Mouse (Mus musculus) A20 (cell line): ENCODE results near the gene Wdr89.
A peak's percentile ranks its signal among the peaks of the same experiment; 100 is the strongest.

ENCODE experiments used
- DNase-seq: peaks from one replicate; pipeline ENCODE4 v3.0.0-alpha.2; 2011; ENCODE audit warnings: low read depth, low spot score

Gene Wdr89

GRCm38 (mm10) chr12:75668916-75669257 lies 450 bp downstream of the Wdr89 start:
- DNase-seq, result no peak

GRCm38 (mm10) chr12:75668221-75668620 lies 1.1 kb downstream of the Wdr89 start:
- DNase-seq, result peak; percentile 37

GRCm38 (mm10) chr12:75666939-75667338 lies 2.4 kb downstream of the Wdr89 start:
- no peak for DNase-seq

- DNase-seq, result no peak
Measured at GRCm38 (mm10) chr12:75664516-75664810, 4.9 kb downstream of the Wdr89 start.

GRCm38 (mm10) chr12:75663646-75664515 lies 5.5 kb downstream of the Wdr89 start:
- DNase-seq, result no peak

DNA sequence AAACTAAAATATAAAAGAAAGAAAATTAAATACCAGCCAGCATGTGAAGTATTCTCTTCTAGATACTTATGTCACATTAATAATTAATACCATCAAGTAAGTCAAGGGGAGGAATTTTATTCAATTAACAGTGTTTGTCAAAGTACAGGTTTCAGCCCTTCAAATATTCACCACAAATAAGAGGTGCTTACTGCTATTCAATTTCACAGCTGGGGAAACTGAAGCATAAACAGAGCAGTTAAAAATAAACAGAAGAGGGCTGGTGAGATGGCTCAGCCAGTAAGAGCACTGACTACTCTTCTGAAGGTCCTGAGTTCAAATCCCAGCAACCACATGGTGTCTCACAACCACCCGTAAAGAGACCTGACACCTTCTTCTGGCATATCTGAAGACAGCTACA lies 7.0 kb downstream of the Wdr89 start:
- no peak for DNase-seq

- DNase-seq, result no peak
Measured at GRCm38 (mm10) chr12:75658403-75658802, 10.9 kb downstream of the Wdr89 start.

GRCm38 (mm10) chr12:75656580-75656979 lies 12.8 kb downstream of the Wdr89 start:
- peak; percentile 37 for DNase-seq

- no peak for DNase-seq
Measured at GRCm38 (mm10) chr12:75654247-75654801, 15.0 kb downstream of the Wdr89 start.

- DNase-seq, result no peak
Measured at GRCm38 (mm10) chr12:75649706-75650093, 19.6 kb downstream of the Wdr89 start.

DNA sequence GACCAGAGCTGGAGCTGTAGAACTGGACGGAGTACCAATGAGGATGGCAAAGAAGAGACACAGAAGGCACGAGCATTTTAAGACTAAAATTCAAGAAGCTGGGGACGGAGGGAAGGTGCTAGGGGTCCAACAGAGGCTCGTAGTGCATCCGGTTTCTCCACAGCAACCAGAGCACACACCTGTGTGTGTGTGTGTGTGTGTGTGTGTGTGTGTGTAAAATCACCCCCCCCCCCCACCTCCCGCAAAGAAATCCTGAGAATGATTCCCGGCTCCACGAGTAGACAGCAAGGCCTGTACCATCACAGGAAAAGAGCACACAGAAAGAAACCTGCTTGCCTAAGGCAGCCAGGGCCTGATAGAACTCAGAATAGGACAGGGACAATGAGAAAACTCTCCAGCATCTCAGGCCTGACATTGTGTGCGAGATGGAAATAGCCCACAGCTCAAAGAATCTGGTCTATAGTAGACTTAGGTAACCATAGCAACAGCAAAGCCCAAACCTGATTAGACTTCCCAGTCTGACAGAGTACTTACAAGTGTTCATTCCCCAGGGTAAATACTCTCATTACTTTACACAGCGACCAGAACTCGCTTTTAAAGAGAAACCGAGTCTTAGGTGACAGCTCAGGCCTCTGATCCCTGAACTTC lies 20.2 kb downstream of the Wdr89 start:
- DNase-seq, result no peak

DNA sequence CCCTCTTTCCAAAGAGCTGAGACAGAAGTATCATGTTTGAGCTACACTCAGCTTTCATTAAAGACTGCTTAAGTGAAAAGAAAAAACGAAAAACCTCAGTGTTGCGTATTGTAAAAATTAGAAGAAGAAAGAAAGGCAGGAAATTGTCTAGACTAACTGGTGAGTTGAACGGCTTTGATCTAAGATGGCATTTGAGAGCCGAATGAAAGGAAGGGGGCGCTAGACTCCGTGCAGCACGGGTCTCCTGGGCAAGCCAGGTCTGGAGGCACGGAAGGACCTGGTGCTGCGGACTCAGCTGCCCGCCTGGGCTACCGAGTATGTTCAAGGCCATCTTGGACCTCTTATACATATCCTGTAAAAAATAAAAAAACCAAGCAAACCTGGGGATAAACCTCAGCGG lies 21.1 kb downstream of the Wdr89 start:
- no peak for DNase-seq

- no peak for DNase-seq
Measured at GRCm38 (mm10) chr12:75647663-75648062, 21.7 kb downstream of the Wdr89 start.

- DNase-seq, result peak; percentile 36
Measured at GRCm38 (mm10) chr12:75645780-75646179, 23.6 kb downstream of the Wdr89 start.

DNA sequence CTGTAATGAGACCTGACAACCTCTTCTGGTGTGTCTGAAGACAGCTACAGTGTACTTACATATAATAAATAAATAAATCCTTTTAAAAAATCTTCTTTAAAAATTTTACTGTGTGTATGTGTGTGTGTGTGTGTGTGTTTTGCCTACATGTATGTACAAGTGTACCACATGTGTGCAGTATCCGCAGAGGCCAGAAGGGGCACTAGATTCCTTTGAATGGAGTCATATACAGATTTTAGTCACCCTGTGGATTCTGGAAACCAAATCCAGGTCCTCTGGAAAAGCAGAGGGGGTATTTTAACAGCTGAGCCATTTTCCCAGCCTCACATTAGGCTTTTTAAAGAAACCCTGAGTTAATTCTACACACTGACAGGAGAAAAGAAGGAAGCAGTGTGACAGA lies 27.6 kb downstream of the Wdr89 start:
- no peak for DNase-seq

GRCm38 (mm10) chr12:75638345-75638744 lies 31.0 kb downstream of the Wdr89 start:
- peak; percentile 56 for DNase-seq

DNA sequence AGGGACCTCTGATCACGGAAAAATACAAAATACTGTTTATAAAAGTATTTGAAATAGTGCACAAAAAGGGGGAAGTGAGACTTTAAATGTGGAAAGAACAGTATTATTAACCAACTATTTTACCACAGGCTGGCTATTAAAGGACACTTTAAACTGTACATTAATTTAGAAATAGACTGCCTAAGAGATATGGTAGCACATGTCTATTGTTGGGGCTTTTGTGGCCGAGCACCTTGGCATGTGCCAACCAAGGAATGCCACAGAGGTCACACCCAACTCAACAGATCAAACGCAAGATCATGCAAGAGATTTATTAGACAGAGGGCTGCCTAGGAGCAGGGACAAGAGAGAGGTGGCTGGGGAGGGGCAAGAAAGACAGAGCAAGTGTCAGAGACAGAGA lies 32.2 kb downstream of the Wdr89 start:
- DNase-seq, result peak; percentile 40

- DNase-seq, result no peak
Measured at GRCm38 (mm10) chr12:75635771-75636430, 33.4 kb downstream of the Wdr89 start.

DNA sequence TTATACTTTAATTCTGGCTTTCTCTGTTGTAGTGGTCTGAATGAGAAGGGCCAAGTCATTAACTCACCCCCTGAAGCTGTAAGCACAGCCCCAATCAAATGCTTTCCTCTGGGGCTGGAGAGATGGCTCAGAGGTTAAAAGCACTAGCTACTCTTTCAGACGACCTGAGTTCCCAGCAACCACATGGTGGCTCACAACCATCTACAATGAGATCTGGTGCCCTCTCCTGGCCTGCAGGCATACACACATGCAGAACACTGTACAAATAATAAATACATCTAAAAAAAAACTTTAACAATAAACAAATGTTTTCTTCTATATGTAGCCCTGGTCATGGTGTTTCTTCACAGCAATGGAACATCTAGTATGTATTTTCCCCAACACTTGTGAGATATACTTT lies 39.7 kb downstream of the Wdr89 start:
- no peak for DNase-seq

- DNase-seq, result no peak
Measured at GRCm38 (mm10) chr12:75623292-75623691, 46.0 kb downstream of the Wdr89 start.

GRCm38 (mm10) chr12:75622835-75623234 lies 46.5 kb downstream of the Wdr89 start:
- no peak for DNase-seq

DNA sequence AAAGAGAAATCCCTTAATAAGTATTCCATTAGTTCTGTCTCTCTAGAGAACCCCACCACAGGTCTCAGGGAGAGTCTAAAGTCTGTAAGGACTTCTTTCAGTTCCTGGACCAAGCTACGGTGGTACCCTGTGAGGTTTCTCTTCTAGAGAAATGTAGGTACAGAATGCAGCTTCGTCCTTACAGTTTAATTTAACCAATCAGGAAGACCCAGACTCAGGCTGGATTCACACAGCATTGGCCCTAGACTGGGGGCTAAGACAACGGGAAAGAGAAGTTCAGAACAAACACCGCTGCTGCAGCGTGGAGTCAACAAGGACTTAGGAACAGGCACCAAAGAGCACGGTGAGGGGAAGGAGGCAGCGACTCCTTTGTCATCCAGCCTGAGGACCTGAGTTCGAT lies 52.5 kb downstream of the Wdr89 start:
- DNase-seq, result no peak
